Mouse (Mus musculus) regulatory T cell (primary cell): ENCODE results near the gene Atf6.

Experiments
- in situ Hi-C: fragments of 300-600 bp; cut with MboI, MseI; formaldehyde crosslinking; loops from one replicate; pipeline ENCODE4 v1.15.1; 2025; ENCODE audit warnings: high pct_unique_total_duplicates

Atf6 gene

GRCm38 (mm10) chr1:170850007-170850406 lies 17.6 kb downstream of the Atf6 start:
- in situ Hi-C loops: loop anchor here (10.0 kb wide), 1 partner anchor 1765 kb away; no protein-coding TSS in a partner anchor

- in situ Hi-C loops: no loop called here
Observed at GRCm38 (mm10) chr1:170845448-170846307, 21.9 kb downstream of the Atf6 start.

GRCm38 (mm10) chr1:170844380-170844779 lies 23.2 kb downstream of the Atf6 start:
- in situ Hi-C loops: no loop called here

- in situ Hi-C loops: loop anchor here (10.0 kb wide), 1 partner anchor 195 kb away; the partner anchor contains the start of gene Olfml2b
Observed at GRCm38 (mm10) chr1:170839685-170840084, 27.9 kb downstream of the Atf6 start.

GRCm38 (mm10) chr1:170834756-170835155 lies 32.8 kb downstream of the Atf6 start:
- in situ Hi-C loops: loop anchor here (10.0 kb wide), 1 partner anchor 190 kb away; the partner anchor contains the start of gene Olfml2b

GRCm38 (mm10) chr1:170829781-170830180 lies 37.8 kb downstream of the Atf6 start:
- in situ Hi-C loops: loop anchor here (10.0 kb wide), 1 partner anchor 185 kb away; the partner anchor contains the start of gene Olfml2b

GRCm38 (mm10) chr1:170829344-170829743 lies 38.2 kb downstream of the Atf6 start:
- in situ Hi-C loops: no loop called here

- in situ Hi-C loops: no loop called here
Observed at GRCm38 (mm10) chr1:170820103-170820814, 47.3 kb downstream of the Atf6 start.

- in situ Hi-C loops: loop anchor here (5.0 kb wide), 1 partner anchor 53 kb away; no protein-coding TSS in a partner anchor
Observed at GRCm38 (mm10) chr1:170815287-170816004, 52.1 kb downstream of the Atf6 start.

GRCm38 (mm10) chr1:170812822-170813221 lies 54.7 kb downstream of the Atf6 start:
- in situ Hi-C loops: no loop called here

- in situ Hi-C loops: no loop called here
Observed at GRCm38 (mm10) chr1:170807600-170808270, 59.8 kb downstream of the Atf6 start.

GRCm38 (mm10) chr1:170804721-170805120 lies 62.9 kb downstream of the Atf6 start:
- in situ Hi-C loops: no loop called here

GRCm38 (mm10) chr1:170802669-170803068 lies 64.9 kb downstream of the Atf6 start:
- in situ Hi-C loops: no loop called here

GRCm38 (mm10) chr1:170800694-170801093 lies 66.9 kb downstream of the Atf6 start:
- in situ Hi-C loops: no loop called here

GRCm38 (mm10) chr1:170795741-170796347 lies 71.7 kb downstream of the Atf6 start:
- in situ Hi-C loops: no loop called here

GRCm38 (mm10) chr1:170791542-170791941 lies 76.0 kb downstream of the Atf6 start:
- in situ Hi-C loops: no loop called here

- in situ Hi-C loops: no loop called here
Observed at GRCm38 (mm10) chr1:170791001-170791400, 76.6 kb downstream of the Atf6 start.

- in situ Hi-C loops: no loop called here
Observed at GRCm38 (mm10) chr1:170787643-170788042, 79.9 kb downstream of the Atf6 start.

- in situ Hi-C loops: no loop called here
Observed at GRCm38 (mm10) chr1:170786570-170787341, 80.8 kb downstream of the Atf6 start.

GRCm38 (mm10) chr1:170777688-170778087 lies 89.9 kb downstream of the Atf6 start:
- in situ Hi-C loops: no loop called here
